Mouse (Mus musculus): Measurements from ENCODE around the gene Evi2a. TPM values are rescaled to one million over a fixed set of nuclear protein-coding genes. Genes with fewer than 3 reads are reported as not detected.

Gene Evi2a
- polyA plus RNA-seq (2015; fragmentation: Nextera tagmentation; extraction: Ambion mirVana): 3.2 and 3.7 TPM in 2 replicates

- H3K27me3 ChIP-seq (replicated peaks): no peaks in the 10 kb centered on the region
- H3K4me2 ChIP-seq (replicated peaks): no peak within 1 kb of the TSS
- H3K9ac ChIP-seq: no peak within 1 kb of the TSS
- 0 out of 2 replicates have a peak, but pooled peaks cover 4% of the 10 kb centered on the region for H3K4me1 ChIP-seq (replicated peaks)
- WGBS: 88% methylated on average over 7 of the region's 7 CpGs
- ATAC-seq: no peak
- H3K9me3 ChIP-seq: no peaks in the 10 kb centered on the region
- H3K36me3 ChIP-seq: no peaks in the 10 kb centered on the region
- H3K4me3 ChIP-seq (replicated peaks): no peak within 1 kb of the TSS
- no peak within 1 kb of the TSS for H3K27ac ChIP-seq
Observed at GRCm38 (mm10) chr11:79530333-79530761, at the start of gene Evi2a, which contains the start of gene Evi2. Gene Evi2a, minus strand, starts transcription at chr11:79530609. Gene Evi2, minus strand, starts transcription at chr11:79530589.

DNA sequence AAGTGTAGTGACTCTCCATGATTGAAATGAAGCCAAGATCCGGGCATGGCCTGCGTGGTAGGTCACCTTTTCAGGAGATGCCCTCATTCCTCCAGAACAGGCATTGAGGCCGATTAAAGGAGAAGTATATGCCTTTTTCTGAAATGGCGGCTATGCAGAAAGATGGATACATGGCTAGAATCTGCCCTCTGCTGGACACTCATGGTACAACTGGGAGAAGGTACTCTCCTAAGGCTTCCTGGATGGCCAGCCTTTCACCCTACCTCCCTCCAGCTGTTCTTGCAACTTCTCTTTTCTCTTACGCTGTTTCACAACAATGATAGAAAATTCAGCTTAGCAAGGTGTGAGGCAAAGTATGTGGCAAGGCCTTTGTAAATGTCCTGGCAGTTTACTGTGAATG is 47.3 kb upstream of the Evi2a start:
- ATAC-seq: peak; percentile 55; the same call in 1 of the 2 replicates
- no peaks in the 10 kb centered on the region for H3K27me3 ChIP-seq (replicated peaks)
- H3K36me3 ChIP-seq: peaks cover 4% of the 10 kb centered on the region
- no peaks in the 10 kb centered on the region for H3K9me3 ChIP-seq
- no peaks in the 10 kb centered on the region for H3K4me1 ChIP-seq (replicated peaks)
- H3K9ac ChIP-seq: no peak overlapping the region
- no peak overlapping the region for H3K4me2 ChIP-seq (replicated peaks)
- H3K27ac ChIP-seq: no peak overlapping the region
- no peak overlapping the region for H3K4me3 ChIP-seq (replicated peaks)
- 62% methylated on average over 5 of the region's 5 CpGs for WGBS

GRCm38 (mm10) chr11:79575383-79576073 is 45.1 kb upstream of the Evi2a start:
- Histone ChIP-seq H3K9me3 (no peaks in the 10 kb centered on the region), H3K4me1 (replicated peaks) (no peaks in the 10 kb centered on the region), H3K4me2 (replicated peaks) (no peak overlapping the region), H3K9ac (no peak overlapping the region), H3K4me3 (replicated peaks) (no peak overlapping the region), H3K27me3 (replicated peaks) (no peaks in the 10 kb centered on the region), H3K36me3 (peaks cover 4% of the 10 kb centered on the region), H3K27ac (no peak overlapping the region)
- WGBS: 89% methylated on average over 14 of the region's 14 CpGs
- ATAC-seq: no peak

DNA sequence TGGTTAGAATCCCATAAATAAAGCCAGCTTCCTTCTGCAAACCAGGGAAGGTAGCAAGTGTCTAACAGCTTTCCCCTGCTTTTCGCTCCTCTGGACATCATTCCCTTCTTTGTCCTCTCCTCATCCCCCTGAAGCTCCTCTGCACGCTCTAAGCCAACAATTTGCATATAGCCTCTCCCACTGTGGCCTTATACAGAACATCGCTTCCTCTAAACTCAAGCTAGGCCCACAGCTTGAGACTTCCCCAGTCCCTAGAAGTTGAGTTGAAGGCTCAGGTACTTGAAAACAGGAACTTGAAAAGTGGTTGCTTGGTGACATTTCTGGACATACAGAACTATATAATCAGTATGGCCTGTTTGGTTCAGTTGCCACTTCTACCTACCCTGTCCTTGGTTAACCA is 43.4 kb upstream of the Evi2a start:
- H3K27ac ChIP-seq: no peak overlapping the region
- H3K4me3 ChIP-seq (replicated peaks): no peak overlapping the region
- no peak overlapping the region for H3K4me2 ChIP-seq (replicated peaks)
- 89% methylated on average over 3 of the region's 3 CpGs for WGBS
- H3K36me3 ChIP-seq: peaks cover 8% of the 10 kb centered on the region
- no peak overlapping the region for H3K9ac ChIP-seq
- no peaks in the 10 kb centered on the region for H3K27me3 ChIP-seq (replicated peaks)
- ATAC-seq: no peak
- no peaks in the 10 kb centered on the region for H3K4me1 ChIP-seq (replicated peaks)
- no peaks in the 10 kb centered on the region for H3K9me3 ChIP-seq

GRCm38 (mm10) chr11:79570319-79570718 is 39.9 kb upstream of the Evi2a start:
- H3K36me3 ChIP-seq: 0 out of 2 replicates have a peak, but pooled peaks cover 8% of the 10 kb centered on the region
- WGBS: 94% methylated on average over 2 of the region's 2 CpGs

DNA sequence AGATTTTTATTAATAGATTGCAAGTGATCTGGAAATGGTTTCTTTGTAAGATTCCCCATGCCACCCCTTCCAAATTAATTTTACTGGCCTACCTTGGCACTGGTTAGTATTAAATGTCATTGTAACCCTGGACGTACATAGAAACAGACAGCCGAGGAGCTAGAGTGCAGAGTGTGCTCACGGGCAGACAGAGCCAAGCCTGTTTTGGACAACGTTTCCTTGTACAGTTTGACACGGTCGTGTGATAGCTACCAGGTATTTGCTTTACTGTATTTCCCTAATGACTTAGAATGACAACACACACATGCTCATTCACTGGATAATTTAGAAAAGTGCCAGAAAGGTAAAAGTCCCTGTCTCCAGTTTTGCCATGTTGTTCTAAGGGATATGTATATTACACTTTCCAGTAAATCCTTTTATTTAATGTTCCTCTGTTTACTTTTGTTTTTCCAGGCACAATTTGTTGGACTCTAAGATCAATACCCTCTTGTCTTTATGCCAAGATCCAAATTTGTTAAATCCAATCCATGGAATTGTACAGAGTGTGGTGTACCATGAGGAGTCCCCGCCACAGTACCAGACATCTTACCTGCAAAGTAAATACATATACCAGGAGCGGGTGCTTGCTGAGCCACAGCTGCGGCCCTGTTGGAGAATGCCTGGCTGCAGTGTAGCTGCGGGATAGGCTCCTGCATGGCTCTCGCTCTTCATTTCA is 37.9 kb upstream of the Evi2a start:
- Histone ChIP-seq H3K4me1 (replicated peaks) (no peaks in the 10 kb centered on the region), H3K27ac (no peak overlapping the region), H3K4me3 (replicated peaks) (no peak overlapping the region), H3K4me2 (replicated peaks) (no peak overlapping the region), H3K27me3 (replicated peaks) (no peaks in the 10 kb centered on the region), H3K9me3 (no peaks in the 10 kb centered on the region), H3K9ac (no peak overlapping the region), H3K36me3 (0 out of 2 replicates have a peak, but pooled peaks cover 8% of the 10 kb centered on the region)
- no peak for ATAC-seq
- 72% methylated on average over 11 of the region's 11 CpGs for WGBS

More at GRCm38 (mm10) chr11:79570319-79570718, 39.9 kb upstream of the Evi2a start:
- H3K4me1 ChIP-seq (replicated peaks): no peaks in the 10 kb centered on the region
- H3K4me2 ChIP-seq (replicated peaks): no peak overlapping the region
- no peak overlapping the region for H3K9ac ChIP-seq
- ATAC-seq: no peak
- H3K9me3 ChIP-seq: no peaks in the 10 kb centered on the region
- H3K4me3 ChIP-seq (replicated peaks): no peak overlapping the region
- H3K27me3 ChIP-seq (replicated peaks): no peaks in the 10 kb centered on the region
- no peak overlapping the region for H3K27ac ChIP-seq

DNA sequence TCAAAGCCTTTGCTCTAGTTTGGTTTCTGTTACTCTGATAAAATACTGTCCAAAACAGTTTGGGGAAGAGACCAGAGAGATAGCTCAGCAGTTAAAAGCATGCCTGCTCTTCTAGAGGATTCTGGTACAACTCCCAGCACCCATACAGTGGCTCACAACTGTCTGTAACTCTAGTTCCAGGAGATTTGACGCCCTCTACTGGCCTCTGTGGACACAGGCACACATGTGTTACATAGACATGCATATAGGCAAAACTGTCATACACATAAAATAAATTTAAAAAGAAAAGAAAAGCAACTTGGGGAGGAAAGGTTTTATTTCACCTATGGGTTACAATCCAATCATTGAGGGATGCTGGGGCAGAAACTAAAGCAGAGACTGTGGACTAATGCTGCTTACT is 36.5 kb upstream of the Evi2a start:
- Histone ChIP-seq H3K27ac (no peak overlapping the region), H3K27me3 (replicated peaks) (no peaks in the 10 kb centered on the region), H3K36me3 (0 out of 2 replicates have a peak, but pooled peaks cover 11% of the 10 kb centered on the region), H3K9ac (no peak overlapping the region), H3K4me2 (replicated peaks) (no peak overlapping the region), H3K9me3 (no peaks in the 10 kb centered on the region), H3K4me1 (replicated peaks) (no peaks in the 10 kb centered on the region), H3K4me3 (replicated peaks) (no peak overlapping the region)
- WGBS: 51% methylated on average over 1 of the region's 1 CpGs
- ATAC-seq: no peak

DNA sequence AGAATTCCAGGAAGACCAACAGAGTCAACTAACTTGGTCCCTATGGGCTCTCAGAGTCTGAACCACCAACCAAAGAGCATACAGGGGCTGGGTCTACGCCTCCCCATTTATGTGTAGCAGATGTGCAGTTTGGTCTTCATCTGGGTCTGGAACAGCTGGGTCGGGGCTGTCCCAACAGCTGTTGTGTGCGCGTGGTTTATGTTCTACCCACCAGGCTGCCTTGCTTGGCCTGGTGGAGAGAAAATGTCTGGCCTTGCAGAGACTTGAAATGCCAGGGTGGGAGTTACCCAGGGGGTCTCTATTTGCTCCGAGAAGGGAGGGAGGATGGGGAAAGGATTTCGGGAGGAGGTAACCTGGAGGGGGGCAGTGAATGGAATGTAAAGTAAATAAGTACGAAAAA is 33.1 kb upstream of the Evi2a start:
- Histone ChIP-seq H3K4me2 (replicated peaks) (no peak overlapping the region), H3K9me3 (no peaks in the 10 kb centered on the region), H3K36me3 (peaks cover 16% of the 10 kb centered on the region; the same call in 1 of the 2 replicates), H3K9ac (no peak overlapping the region), H3K27ac (no peak overlapping the region), H3K4me3 (replicated peaks) (no peak overlapping the region), H3K27me3 (replicated peaks) (no peaks in the 10 kb centered on the region), H3K4me1 (replicated peaks) (no peaks in the 10 kb centered on the region)
- ATAC-seq: no peak
- 90% methylated on average over 7 of the region's 7 CpGs for WGBS

GRCm38 (mm10) chr11:79560536-79560935 is 30.1 kb upstream of the Evi2a start:
- no peak for ATAC-seq
- peaks cover 15% of the 10 kb centered on the region; the same call in 1 of the 2 replicates for H3K36me3 ChIP-seq

GRCm38 (mm10) chr11:79552622-79553021 is 22.2 kb upstream of the Evi2a start:
- H3K9ac ChIP-seq: no peak overlapping the region
- ATAC-seq: no peak
- peaks cover 15% of the 10 kb centered on the region for H3K36me3 ChIP-seq
- H3K27me3 ChIP-seq (replicated peaks): no peaks in the 10 kb centered on the region
- no peak overlapping the region for H3K4me2 ChIP-seq (replicated peaks)
- no peaks in the 10 kb centered on the region for H3K9me3 ChIP-seq
- 71% methylated on average over 1 of the region's 1 CpGs for WGBS
- H3K27ac ChIP-seq: no peak overlapping the region
- H3K4me1 ChIP-seq (replicated peaks): no peaks in the 10 kb centered on the region
- H3K4me3 ChIP-seq (replicated peaks): no peak overlapping the region

More at GRCm38 (mm10) chr11:79560536-79560935, 30.1 kb upstream of the Evi2a start:
- no peak overlapping the region for H3K27ac ChIP-seq
- no peaks in the 10 kb centered on the region for H3K9me3 ChIP-seq
- WGBS: 87% methylated on average over 4 of the region's 4 CpGs
- H3K4me2 ChIP-seq (replicated peaks): no peak overlapping the region
- H3K9ac ChIP-seq: no peak overlapping the region
- H3K4me1 ChIP-seq (replicated peaks): no peaks in the 10 kb centered on the region
- no peaks in the 10 kb centered on the region for H3K27me3 ChIP-seq (replicated peaks)
- no peak overlapping the region for H3K4me3 ChIP-seq (replicated peaks)

DNA sequence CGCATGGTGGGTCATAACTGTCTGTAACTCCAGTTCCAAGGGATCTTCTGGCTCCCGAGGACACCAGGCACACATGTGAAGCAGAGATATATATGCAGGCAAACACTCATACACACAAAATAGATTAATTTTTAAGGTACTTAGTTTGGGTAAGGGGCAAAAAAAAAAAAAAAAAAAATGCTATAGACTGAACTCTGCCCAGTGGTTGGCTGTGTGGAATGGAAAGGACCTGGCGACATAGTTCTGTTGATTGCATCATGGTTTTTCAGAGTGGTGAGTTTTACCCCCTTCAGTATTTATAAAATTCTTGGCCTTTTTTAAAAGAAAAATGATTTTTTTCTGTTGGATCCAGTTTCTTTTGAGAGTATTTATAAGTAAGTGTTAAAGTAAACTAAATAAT is 5.9 kb upstream of the Evi2a start:
- no peaks in the 10 kb centered on the region for H3K9me3 ChIP-seq
- no peaks in the 10 kb centered on the region for H3K27me3 ChIP-seq (replicated peaks)
- H3K4me2 ChIP-seq (replicated peaks): no peak overlapping the region
- peaks cover 3% of the 10 kb centered on the region; the same call in 1 of the 2 replicates for H3K36me3 ChIP-seq
- H3K4me3 ChIP-seq (replicated peaks): no peak overlapping the region
- H3K4me1 ChIP-seq (replicated peaks): 0 out of 2 replicates have a peak, but pooled peaks cover 4% of the 10 kb centered on the region
- H3K27ac ChIP-seq: no peak overlapping the region
- 94% methylated on average over 3 of the region's 3 CpGs for WGBS
- no peak for ATAC-seq
- H3K9ac ChIP-seq: no peak overlapping the region

- ATAC-seq: no peak
- Histone ChIP-seq H3K4me3 (replicated peaks) (no peak overlapping the region), H3K9ac (no peak overlapping the region), H3K9me3 (no peaks in the 10 kb centered on the region), H3K27ac (no peak overlapping the region), H3K4me1 (replicated peaks) (0 out of 2 replicates have a peak, but pooled peaks cover 4% of the 10 kb centered on the region), H3K36me3 (peaks cover 3% of the 10 kb centered on the region; the same call in 1 of the 2 replicates), H3K27me3 (replicated peaks) (no peaks in the 10 kb centered on the region), H3K4me2 (replicated peaks) (no peak overlapping the region)
- 85% methylated on average over 4 of the region's 4 CpGs for WGBS
Observed at GRCm38 (mm10) chr11:79535554-79535953, 5.1 kb upstream of the Evi2a start.

All from intestine, embryonic 15.5 days (tissue).